Mouse (Mus musculus) bone marrow, adult 2 months (tissue): ENCODE measurements at regions not wholly inside any gene's neighbourhood (a gene's known extent, or its start where the extent isn't known, plus 50 kb on each side); places are given as distances from the start of the nearest gene placed in this dataset.

ENCODE experiments used
- CTCF ChIP-seq: fragments of 200-500 bp; IDR thresholded peaks from 2 replicates; pipeline ENCODE4 v1.5.1; 2011; ENCODE audit warnings: low read length, control low read depth; ENCODE audit not compliant: control insufficient read depth, insufficient read depth
- POLR2A ChIP-seq: fragments of 200-500 bp; IDR thresholded peaks from 2 replicates; pipeline ENCODE4 v1.6.1; 2011; ENCODE audit warnings: low read depth, mild to moderate bottlenecking, control low read depth, low read length, borderline replicate concordance; ENCODE audit not compliant: control insufficient read depth

DNA sequence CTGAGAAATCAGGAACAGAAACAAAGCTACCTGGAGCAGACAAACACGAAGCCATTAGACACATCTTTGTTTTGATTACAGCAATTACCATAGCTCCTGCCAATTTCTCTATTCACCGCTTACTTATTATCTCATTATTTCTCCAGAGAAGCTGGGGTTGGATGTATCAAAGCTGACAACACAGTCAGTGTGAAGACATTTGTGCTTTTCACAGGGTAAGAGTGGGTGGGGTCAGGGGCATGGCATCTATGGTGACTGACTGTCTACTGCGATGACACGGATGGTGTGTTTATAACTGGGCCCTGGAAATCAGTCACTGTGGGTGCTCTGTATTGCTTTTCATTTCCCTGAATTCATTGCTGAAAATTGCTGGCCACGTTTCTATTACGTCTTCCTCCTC, 815.0 kb upstream of the Adgrl2 start:
- no peak for TF ChIP-seq CTCF
- no peak for TF ChIP-seq POLR2A
